Mouse (Mus musculus): ENCODE measurements at regions not wholly inside any gene's neighbourhood (a gene's known extent, or its start where the extent isn't known, plus 50 kb on each side); places are given as distances from the start of the nearest gene placed in this dataset.
A peak's percentile ranks its signal among the peaks of the same experiment; 100 is the strongest.

GRCm38 (mm10) chr14:100488837-100489236 lies 204.4 kb upstream of the Klf12 start:
- no peaks in the 10 kb centered on the region for H3K9me3 ChIP-seq (replicated peaks)
- H3K27me3 ChIP-seq = no peaks in the 10 kb centered on the region
- no peak for ATAC-seq (ENCODE audit: insufficient read depth)
- H3K4me1 ChIP-seq (replicated peaks) = no peaks in the 10 kb centered on the region
- H3K36me3 ChIP-seq (replicated peaks) = no peaks in the 10 kb centered on the region
- WGBS (ENCODE audit: insufficient replicate concordance) = 72% methylated on average over 7 of the region's 7 CpGs
- no peak overlapping the region for H3K9ac ChIP-seq
- H3K4me3 ChIP-seq (replicated peaks) = no peak overlapping the region
- no peak overlapping the region for H3K4me2 ChIP-seq
- no peak overlapping the region for H3K27ac ChIP-seq (replicated peaks)

GRCm38 (mm10) chr14:100485489-100485888 lies 201.0 kb upstream of the Klf12 start:
- no peaks in the 10 kb centered on the region for H3K27me3 ChIP-seq
- H3K9ac ChIP-seq = no peak overlapping the region
- ATAC-seq (ENCODE audit: insufficient read depth) = no peak
- no peak overlapping the region for H3K4me2 ChIP-seq
- no peak overlapping the region for H3K4me3 ChIP-seq (replicated peaks)
- no peaks in the 10 kb centered on the region for H3K36me3 ChIP-seq (replicated peaks)
- WGBS (ENCODE audit: insufficient replicate concordance) = 58% methylated on average over 3 of the region's 3 CpGs
- H3K4me1 ChIP-seq (replicated peaks) = no peaks in the 10 kb centered on the region
- no peak overlapping the region for H3K27ac ChIP-seq (replicated peaks)
- no peaks in the 10 kb centered on the region for H3K9me3 ChIP-seq (replicated peaks)

- Histone ChIP-seq H3K27ac (replicated peaks) (no peak overlapping the region), H3K4me2 (no peak overlapping the region), H3K9me3 (replicated peaks) (no peaks in the 10 kb centered on the region), H3K4me1 (replicated peaks) (no peaks in the 10 kb centered on the region), H3K27me3 (no peaks in the 10 kb centered on the region), H3K4me3 (replicated peaks) (no peak overlapping the region), H3K36me3 (replicated peaks) (no peaks in the 10 kb centered on the region), H3K9ac (no peak overlapping the region)
- ATAC-seq (ENCODE audit: insufficient read depth) = no peak
- WGBS (ENCODE audit: insufficient replicate concordance) = 58% methylated on average over 5 of the region's 5 CpGs
Measured at GRCm38 (mm10) chr14:100484101-100484500, 199.6 kb upstream of the Klf12 start.

GRCm38 (mm10) chr14:100477595-100478380 lies 193.3 kb upstream of the Klf12 start:
- no peak overlapping the region for H3K9ac ChIP-seq
- H3K9me3 ChIP-seq (replicated peaks) = no peaks in the 10 kb centered on the region
- no peak for ATAC-seq (ENCODE audit: insufficient read depth)
- no peaks in the 10 kb centered on the region for H3K36me3 ChIP-seq (replicated peaks)
- H3K4me1 ChIP-seq (replicated peaks) = no peaks in the 10 kb centered on the region
- H3K4me2 ChIP-seq = peak overlapping the region; percentile 55
- WGBS (ENCODE audit: insufficient replicate concordance) = 7% methylated on average over 22 of the region's 22 CpGs
- peak overlapping the region; percentile 23 for H3K4me3 ChIP-seq (replicated peaks)
- no peaks in the 10 kb centered on the region for H3K27me3 ChIP-seq
- H3K27ac ChIP-seq (replicated peaks) = no peak overlapping the region

GRCm38 (mm10) chr14:100468311-100468710 lies 183.8 kb upstream of the Klf12 start:
- Histone ChIP-seq H3K9ac (no peak overlapping the region), H3K4me2 (no peak overlapping the region), H3K36me3 (replicated peaks) (no peaks in the 10 kb centered on the region), H3K9me3 (replicated peaks) (no peaks in the 10 kb centered on the region), H3K4me1 (replicated peaks) (no peaks in the 10 kb centered on the region), H3K27me3 (no peaks in the 10 kb centered on the region), H3K4me3 (replicated peaks) (no peak overlapping the region), H3K27ac (replicated peaks) (no peak overlapping the region)
- ATAC-seq (ENCODE audit: insufficient read depth) = no peak
- WGBS (ENCODE audit: insufficient replicate concordance) = 64% methylated on average over 3 of the region's 3 CpGs

DNA sequence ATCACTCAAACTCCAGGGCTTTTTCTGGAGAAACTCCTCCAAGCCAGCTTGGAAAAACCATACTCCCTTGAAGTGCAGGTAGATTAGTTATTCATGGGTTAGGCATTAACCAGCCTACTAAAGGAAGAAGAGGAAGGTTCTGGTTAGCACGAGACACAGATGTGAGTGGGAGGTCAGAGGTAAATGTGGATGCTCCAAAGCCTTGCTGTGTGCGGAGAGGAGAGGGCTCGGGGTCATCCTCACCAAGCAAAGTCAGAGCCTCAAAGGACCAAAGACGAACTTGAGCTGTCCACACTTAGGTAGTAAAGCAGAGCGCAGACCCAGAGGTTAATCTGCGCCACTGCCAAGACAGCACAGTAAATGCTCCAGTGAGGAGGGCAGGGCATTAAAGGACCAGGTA lies 177.8 kb upstream of the Klf12 start:
- no peaks in the 10 kb centered on the region for H3K9me3 ChIP-seq (replicated peaks)
- H3K9ac ChIP-seq = no peak overlapping the region
- WGBS (ENCODE audit: insufficient replicate concordance) = 72% methylated on average over 6 of the region's 6 CpGs
- no peak for ATAC-seq (ENCODE audit: insufficient read depth)
- no peak overlapping the region for H3K4me3 ChIP-seq (replicated peaks)
- H3K36me3 ChIP-seq (replicated peaks) = no peaks in the 10 kb centered on the region
- H3K4me1 ChIP-seq (replicated peaks) = no peaks in the 10 kb centered on the region; the same call in 1 of the 2 replicates
- no peak overlapping the region for H3K27ac ChIP-seq (replicated peaks)
- no peak overlapping the region for H3K4me2 ChIP-seq
- H3K27me3 ChIP-seq = no peaks in the 10 kb centered on the region

- ATAC-seq (ENCODE audit: insufficient read depth) = no peak
Measured at GRCm38 (mm10) chr14:100461141-100462043, 176.9 kb upstream of the Klf12 start.

DNA sequence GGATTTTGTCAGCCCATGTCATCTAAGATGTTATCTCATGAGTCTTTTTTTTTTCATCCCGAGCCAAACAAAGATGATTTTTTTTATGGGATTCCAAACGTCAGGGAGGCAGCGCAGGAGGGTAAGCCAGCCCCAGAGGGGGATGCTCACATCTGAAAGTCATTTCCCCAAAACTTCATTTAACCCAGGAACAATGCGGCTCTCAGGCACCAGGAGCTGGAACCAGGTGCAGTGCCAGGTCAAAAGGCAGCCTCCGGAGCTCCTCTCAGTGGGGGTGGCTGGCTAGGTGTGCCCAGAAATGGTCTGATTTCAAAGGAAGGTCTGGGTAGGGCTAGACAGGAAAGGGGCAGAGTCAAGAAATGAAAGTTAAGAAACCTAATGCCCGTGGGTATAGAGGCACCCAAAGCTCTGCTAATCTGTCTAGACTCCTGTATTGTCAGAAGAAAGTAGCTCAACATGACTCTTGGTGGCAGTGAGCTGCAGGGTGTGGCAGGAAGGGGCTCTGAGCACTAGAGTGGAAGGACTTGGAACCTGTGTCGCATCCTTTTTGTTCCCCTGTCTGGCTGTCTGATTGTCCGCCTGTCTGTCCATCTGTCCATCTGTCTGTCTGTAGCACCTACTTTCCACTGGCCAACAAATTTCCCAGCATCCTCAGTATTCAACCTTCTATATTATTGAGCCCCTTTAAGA lies 175.3 kb upstream of the Klf12 start:
- ATAC-seq (ENCODE audit: insufficient read depth) = no peak

More at GRCm38 (mm10) chr14:100461141-100462043, 176.9 kb upstream of the Klf12 start:
- H3K9me3 ChIP-seq (replicated peaks) = no peaks in the 10 kb centered on the region
- 40% methylated on average over 12 of the region's 12 CpGs for whole genome bisulfite sequencing (ENCODE audit: insufficient replicate concordance)
- no peak overlapping the region for H3K9ac ChIP-seq
- H3K4me1 ChIP-seq (replicated peaks) = no peaks in the 10 kb centered on the region; the same call in 1 of the 2 replicates
- H3K4me3 ChIP-seq (replicated peaks) = no peak overlapping the region
- H3K4me2 ChIP-seq = no peak overlapping the region
- no peak overlapping the region for H3K27ac ChIP-seq (replicated peaks)
- H3K27me3 ChIP-seq = no peaks in the 10 kb centered on the region
- H3K36me3 ChIP-seq (replicated peaks) = no peaks in the 10 kb centered on the region

GRCm38 (mm10) chr14:100458727-100459447 lies 174.4 kb upstream of the Klf12 start:
- peak; percentile 58 for ATAC-seq (ENCODE audit: insufficient read depth)
- H3K27ac ChIP-seq (replicated peaks) = peak overlapping the region; percentile 55; the same call in 1 of the 2 replicates
- no peak overlapping the region; the same call in 1 of the 2 replicates for H3K4me2 ChIP-seq

More for the DNA sequence above, 175.3 kb upstream of the Klf12 start:
- WGBS (ENCODE audit: insufficient replicate concordance) = 33% methylated on average over 8 of the region's 8 CpGs
- Histone ChIP-seq H3K9ac (no peak overlapping the region), H3K27me3 (no peaks in the 10 kb centered on the region), H3K27ac (replicated peaks) (no peak overlapping the region), H3K4me3 (replicated peaks) (no peak overlapping the region), H3K9me3 (replicated peaks) (no peaks in the 10 kb centered on the region), H3K4me2 (no peak overlapping the region), H3K4me1 (replicated peaks) (no peaks in the 10 kb centered on the region; the same call in 1 of the 2 replicates), H3K36me3 (replicated peaks) (no peaks in the 10 kb centered on the region)

GRCm38 (mm10) chr14:100457870-100458726 lies 173.6 kb upstream of the Klf12 start:
- Histone ChIP-seq H3K9ac (no peak overlapping the region), H3K36me3 (replicated peaks) (no peaks in the 10 kb centered on the region), H3K4me3 (replicated peaks) (no peak overlapping the region), H3K9me3 (replicated peaks) (no peaks in the 10 kb centered on the region), H3K27ac (replicated peaks) (peak overlapping the region; percentile 55), H3K27me3 (no peaks in the 10 kb centered on the region), H3K4me1 (replicated peaks) (no peaks in the 10 kb centered on the region; the same call in 1 of the 2 replicates), H3K4me2 (no peak overlapping the region)
- WGBS (ENCODE audit: insufficient replicate concordance) = 46% methylated on average over 7 of the region's 7 CpGs
- peak; percentile 54 for ATAC-seq (ENCODE audit: insufficient read depth)

More at GRCm38 (mm10) chr14:100458727-100459447, 174.4 kb upstream of the Klf12 start:
- Histone ChIP-seq H3K9ac (no peak overlapping the region), H3K4me3 (replicated peaks) (no peak overlapping the region), H3K4me1 (replicated peaks) (no peaks in the 10 kb centered on the region; the same call in 1 of the 2 replicates), H3K36me3 (replicated peaks) (no peaks in the 10 kb centered on the region), H3K9me3 (replicated peaks) (no peaks in the 10 kb centered on the region), H3K27me3 (no peaks in the 10 kb centered on the region)
- 34% methylated on average over 9 of the region's 9 CpGs for WGBS (ENCODE audit: insufficient replicate concordance)
